Mouse (Mus musculus): ENCODE data around the gene Cnga3. TPM values are rescaled to one million over a fixed set of nuclear protein-coding genes. Genes with fewer than 3 reads are reported as not detected.
A peak's percentile ranks its signal among the peaks of the same experiment; 100 is the strongest.

The Cnga3 gene
- polyA plus RNA-seq, 1 experiment from 2014 or later: 0.08 TPM

DNA sequence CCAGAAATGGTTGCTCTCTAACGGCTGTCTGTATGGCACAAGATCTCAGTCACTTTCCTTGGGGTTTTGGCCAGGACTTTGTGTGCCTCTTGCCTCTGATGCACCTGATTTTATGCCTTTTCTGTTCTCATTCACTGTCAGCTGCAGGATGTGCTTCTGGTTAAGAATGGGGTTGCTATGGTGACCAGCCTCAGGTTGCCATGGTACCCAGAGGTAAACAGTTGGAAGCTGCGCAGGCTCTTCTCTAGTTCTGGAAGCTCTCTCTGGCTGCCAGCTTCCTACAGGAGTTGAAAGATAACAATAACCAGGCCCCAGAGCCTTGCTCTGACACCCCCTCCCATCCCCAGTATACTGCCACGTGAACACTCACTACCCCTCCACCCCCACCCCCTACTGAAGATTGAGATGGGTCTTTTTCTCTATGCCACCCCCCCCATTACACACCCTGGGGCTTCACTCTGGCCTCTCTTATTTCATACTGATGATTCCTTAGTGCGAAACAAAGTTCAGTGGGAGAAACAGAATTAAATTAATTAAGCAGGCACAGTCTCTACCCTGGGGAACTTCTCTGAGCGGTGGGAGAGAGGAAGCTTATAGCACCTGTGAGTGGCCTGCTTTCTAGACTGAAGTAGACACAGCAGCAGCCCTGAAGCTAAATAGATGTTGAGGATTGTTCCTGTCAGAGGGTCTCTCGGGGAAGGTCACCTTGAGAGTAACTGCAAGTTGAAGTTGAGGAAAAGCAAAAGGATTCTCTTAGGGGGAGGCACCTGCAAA is 6.1 kb downstream of the Cnga3 start:
- 0 out of 2 replicates have a peak overlapping the region, but pooled peaks have one; percentile 17 for H3K4me2 ChIP-seq
- 24% methylated on average over 6 of the region's 6 CpGs for WGBS
- H3K27me3 ChIP-seq (replicated peaks): 0 out of 2 replicates have a peak, but pooled peaks cover 5% of the 10 kb centered on the region
- peaks cover 24% of the 10 kb centered on the region for H3K4me1 ChIP-seq
- peak; percentile 96 for ATAC-seq (ENCODE audit: low FRiP score)
- no peaks in the 10 kb centered on the region for H3K36me3 ChIP-seq
- peak overlapping the region; percentile 54 for H3K27ac ChIP-seq (replicated peaks)
- H3K9ac ChIP-seq (replicated peaks): no peak overlapping the region
- H3K9me3 ChIP-seq (replicated peaks): no peaks in the 10 kb centered on the region
- no peak overlapping the region for H3K4me3 ChIP-seq (replicated peaks)

DNA sequence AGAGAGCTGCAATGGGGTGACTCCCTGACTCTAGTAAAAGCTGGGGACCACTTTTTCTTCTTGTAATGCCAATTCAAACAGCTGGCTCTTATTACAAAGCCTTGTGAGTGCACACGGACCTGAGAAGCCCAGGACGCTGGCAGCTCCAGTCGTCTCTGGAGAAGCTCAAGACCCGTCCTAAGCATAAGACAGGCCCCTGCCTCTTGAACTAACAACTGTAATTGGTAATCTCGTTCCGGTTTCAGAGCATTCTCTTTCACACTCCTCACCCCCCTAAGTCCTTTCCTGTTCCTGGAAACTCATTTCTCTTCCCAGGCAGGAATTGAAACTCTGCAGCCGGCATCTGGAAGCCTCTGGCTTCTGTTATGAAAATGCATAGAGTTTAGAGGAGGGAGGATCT is 7.8 kb downstream of the Cnga3 start:
- no peak overlapping the region for H3K9ac ChIP-seq (replicated peaks)
- no peak overlapping the region for H3K4me2 ChIP-seq
- 75% methylated on average over 7 of the region's 7 CpGs for WGBS
- H3K4me1 ChIP-seq: peaks cover 24% of the 10 kb centered on the region
- H3K27me3 ChIP-seq (replicated peaks): 0 out of 2 replicates have a peak, but pooled peaks cover 5% of the 10 kb centered on the region
- no peak for ATAC-seq (ENCODE audit: low FRiP score)
- H3K9me3 ChIP-seq (replicated peaks): no peaks in the 10 kb centered on the region
- H3K4me3 ChIP-seq (replicated peaks): no peak overlapping the region
- no peak overlapping the region for H3K27ac ChIP-seq (replicated peaks)
- no peaks in the 10 kb centered on the region for H3K36me3 ChIP-seq

DNA sequence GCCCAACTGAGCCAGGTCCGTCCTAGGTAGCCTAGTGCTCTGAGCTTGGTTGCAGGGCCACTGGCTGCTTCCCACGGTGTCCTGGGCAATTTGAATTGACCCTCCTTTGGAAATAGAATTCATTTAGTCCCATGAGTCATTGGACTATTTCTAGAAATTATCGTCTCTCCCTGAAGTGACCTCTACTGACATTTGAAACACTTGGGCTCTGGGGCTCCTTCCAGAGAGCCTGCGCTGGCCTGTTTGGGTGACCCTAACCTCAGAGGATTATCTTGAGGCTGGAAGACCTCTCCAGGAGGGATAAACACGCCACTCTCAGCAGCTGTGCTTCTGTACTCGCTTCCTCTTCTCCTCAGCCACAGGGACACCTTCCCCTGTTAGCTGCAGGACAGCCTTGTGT is 16.2 kb downstream of the Cnga3 start:
- no peak overlapping the region for H3K4me2 ChIP-seq
- no peak overlapping the region for H3K27ac ChIP-seq (replicated peaks)
- H3K9me3 ChIP-seq (replicated peaks): no peaks in the 10 kb centered on the region; the same call in 1 of the 2 replicates
- no peaks in the 10 kb centered on the region for H3K36me3 ChIP-seq
- H3K9ac ChIP-seq (replicated peaks): no peak overlapping the region
- no peak overlapping the region for H3K4me3 ChIP-seq (replicated peaks)
- no peaks in the 10 kb centered on the region for H3K27me3 ChIP-seq (replicated peaks)
- no peak for ATAC-seq (ENCODE audit: low FRiP score)
- WGBS: 76% methylated on average over 6 of the region's 6 CpGs
- H3K4me1 ChIP-seq: no peaks in the 10 kb centered on the region

DNA sequence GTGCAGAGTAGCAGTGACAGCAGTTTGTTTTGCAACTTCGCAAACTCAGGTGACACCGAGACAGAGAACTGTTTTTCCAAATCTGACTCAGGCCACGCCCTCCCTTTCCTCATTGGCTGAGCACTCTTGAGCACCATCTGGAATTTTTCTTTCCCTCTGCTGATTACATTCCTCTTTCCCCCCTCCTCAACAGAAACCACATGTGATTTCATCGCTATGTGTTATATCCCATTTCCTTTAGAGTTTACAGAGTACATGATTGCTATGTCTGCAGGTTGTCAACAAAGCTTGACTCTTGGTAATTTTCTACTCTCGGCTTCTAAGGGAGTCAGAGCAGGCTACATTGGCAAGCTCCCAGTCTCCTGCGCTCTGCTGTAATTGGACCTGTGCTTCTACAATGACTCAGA is 17.1 kb downstream of the Cnga3 start:
- Histone ChIP-seq H3K4me2 (no peak overlapping the region), H3K27me3 (replicated peaks) (no peaks in the 10 kb centered on the region), H3K27ac (replicated peaks) (no peak overlapping the region), H3K9ac (replicated peaks) (no peak overlapping the region), H3K9me3 (replicated peaks) (no peaks in the 10 kb centered on the region; the same call in 1 of the 2 replicates), H3K36me3 (no peaks in the 10 kb centered on the region), H3K4me1 (no peaks in the 10 kb centered on the region), H3K4me3 (replicated peaks) (no peak overlapping the region)
- no peak for ATAC-seq (ENCODE audit: low FRiP score)
- 76% methylated on average over 6 of the region's 6 CpGs for WGBS

DNA sequence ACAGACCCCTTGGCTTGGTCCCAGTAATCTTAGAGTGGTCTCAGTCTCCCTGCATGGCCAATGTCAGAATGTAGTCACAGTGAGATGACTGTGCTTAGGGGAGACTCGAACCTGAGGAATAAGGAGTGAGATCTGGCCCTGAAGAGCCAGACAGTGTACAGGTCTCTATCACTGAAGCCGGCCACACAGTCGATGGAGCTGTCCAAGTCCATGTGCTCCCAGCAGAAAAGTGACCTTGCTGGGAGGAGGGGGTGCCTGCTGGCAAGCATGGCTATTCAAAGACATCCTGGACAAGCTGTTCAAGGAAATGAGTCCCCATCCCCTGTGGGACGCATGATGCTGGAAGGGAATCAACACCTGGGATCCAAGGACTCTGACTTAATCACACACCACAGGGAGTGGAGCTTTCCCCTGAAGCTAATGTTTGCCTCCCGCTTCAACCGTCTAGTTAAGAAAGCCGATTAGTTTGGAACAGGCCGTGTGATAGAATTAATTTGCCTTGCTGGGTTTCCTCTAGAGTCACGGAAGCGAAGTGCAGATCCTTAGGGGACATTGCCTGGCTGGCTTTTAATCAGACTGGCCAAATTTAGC is 24.9 kb downstream of the Cnga3 start:
- Histone ChIP-seq H3K27ac (replicated peaks) (no peak overlapping the region), H3K36me3 (no peaks in the 10 kb centered on the region), H3K4me1 (peaks cover 5% of the 10 kb centered on the region; the same call in 1 of the 2 replicates), H3K9ac (replicated peaks) (no peak overlapping the region), H3K4me3 (replicated peaks) (no peak overlapping the region), H3K9me3 (replicated peaks) (no peaks in the 10 kb centered on the region), H3K4me2 (no peak overlapping the region), H3K27me3 (replicated peaks) (no peaks in the 10 kb centered on the region)
- 53% methylated on average over 10 of the region's 10 CpGs for WGBS
- ATAC-seq (ENCODE audit: low FRiP score): 0 out of 2 replicates have a peak, but pooled peaks have one; percentile 28

DNA sequence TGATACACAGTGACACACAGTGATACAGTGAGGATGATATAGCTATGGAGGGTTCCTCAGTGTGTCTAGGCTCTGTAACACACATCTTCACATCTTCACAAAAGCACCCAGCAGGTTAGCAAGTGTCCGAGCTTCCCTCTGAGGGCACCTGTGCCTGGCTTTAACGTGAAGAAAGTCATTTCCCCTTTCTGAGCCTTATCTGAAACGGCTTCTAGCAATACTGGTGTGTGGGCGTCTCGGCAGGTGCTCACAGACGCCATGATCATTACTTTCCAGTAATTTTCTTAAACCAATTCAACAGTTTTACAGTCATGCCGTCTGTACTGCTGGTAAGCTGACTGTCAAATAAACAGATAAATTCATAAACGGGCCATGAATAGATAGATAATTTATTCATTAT is 28.0 kb downstream of the Cnga3 start:
- Histone ChIP-seq H3K36me3 (no peaks in the 10 kb centered on the region), H3K9ac (replicated peaks) (no peak overlapping the region), H3K9me3 (replicated peaks) (no peaks in the 10 kb centered on the region), H3K4me1 (peaks cover 5% of the 10 kb centered on the region; the same call in 1 of the 2 replicates), H3K27ac (replicated peaks) (no peak overlapping the region), H3K4me2 (no peak overlapping the region), H3K27me3 (replicated peaks) (no peaks in the 10 kb centered on the region), H3K4me3 (replicated peaks) (no peak overlapping the region)
- WGBS: 71% methylated on average over 8 of the region's 8 CpGs
- ATAC-seq (ENCODE audit: low FRiP score): no peak

DNA sequence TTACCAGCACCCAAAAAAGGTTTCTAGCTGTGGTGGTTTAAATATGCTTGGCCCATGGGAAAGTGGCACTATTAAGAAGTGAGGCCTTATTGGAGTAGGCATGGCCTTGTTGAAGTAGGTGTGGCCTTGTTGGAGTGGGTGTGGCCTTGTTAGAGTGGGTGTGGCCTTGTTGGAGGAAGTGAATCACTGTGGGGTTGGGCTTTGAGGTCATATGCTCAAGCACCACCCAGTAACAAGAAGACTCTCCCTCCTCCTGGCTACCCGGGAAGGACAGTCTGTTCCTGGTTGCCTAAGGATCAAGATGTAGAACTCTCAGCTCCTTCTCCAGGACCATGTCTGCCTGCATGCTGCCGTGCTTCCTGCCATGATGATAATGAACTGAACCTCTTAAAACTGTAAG is 32.2 kb downstream of the Cnga3 start:
- no peak overlapping the region for H3K4me3 ChIP-seq (replicated peaks)
- no peaks in the 10 kb centered on the region for H3K4me1 ChIP-seq
- H3K9me3 ChIP-seq (replicated peaks): no peaks in the 10 kb centered on the region
- no peak for ATAC-seq (ENCODE audit: low FRiP score)
- no peak overlapping the region for H3K4me2 ChIP-seq
- H3K36me3 ChIP-seq: no peaks in the 10 kb centered on the region
- WGBS: 84% methylated on average over 2 of the region's 2 CpGs
- H3K27ac ChIP-seq (replicated peaks): no peak overlapping the region
- no peaks in the 10 kb centered on the region for H3K27me3 ChIP-seq (replicated peaks)
- H3K9ac ChIP-seq (replicated peaks): no peak overlapping the region

DNA sequence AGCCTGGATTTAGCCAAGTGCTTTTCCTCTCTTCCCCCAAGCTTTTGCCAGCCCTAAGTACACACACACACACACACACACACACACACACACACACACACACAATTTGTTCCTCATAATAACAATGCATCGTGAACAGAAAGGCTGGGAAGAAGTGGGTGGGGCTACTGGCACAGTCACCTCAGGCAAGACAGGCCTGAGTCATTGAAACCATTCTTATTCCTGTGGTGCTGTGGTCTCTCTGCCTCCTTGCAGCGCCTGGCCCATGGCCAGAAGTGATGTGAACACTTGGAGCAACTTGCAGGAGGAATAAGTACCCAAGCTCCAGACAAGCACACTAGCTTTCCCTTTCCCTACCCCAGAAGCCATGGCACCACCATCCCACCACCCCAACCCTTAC is 34.2 kb downstream of the Cnga3 start:
- Histone ChIP-seq H3K4me2 (no peak overlapping the region), H3K36me3 (no peaks in the 10 kb centered on the region), H3K4me1 (no peaks in the 10 kb centered on the region), H3K27me3 (replicated peaks) (no peaks in the 10 kb centered on the region), H3K9me3 (replicated peaks) (no peaks in the 10 kb centered on the region), H3K4me3 (replicated peaks) (no peak overlapping the region), H3K27ac (replicated peaks) (no peak overlapping the region), H3K9ac (replicated peaks) (no peak overlapping the region)
- no peak for ATAC-seq (ENCODE audit: low FRiP score)
- 37% methylated on average over 2 of the region's 2 CpGs for WGBS

DNA sequence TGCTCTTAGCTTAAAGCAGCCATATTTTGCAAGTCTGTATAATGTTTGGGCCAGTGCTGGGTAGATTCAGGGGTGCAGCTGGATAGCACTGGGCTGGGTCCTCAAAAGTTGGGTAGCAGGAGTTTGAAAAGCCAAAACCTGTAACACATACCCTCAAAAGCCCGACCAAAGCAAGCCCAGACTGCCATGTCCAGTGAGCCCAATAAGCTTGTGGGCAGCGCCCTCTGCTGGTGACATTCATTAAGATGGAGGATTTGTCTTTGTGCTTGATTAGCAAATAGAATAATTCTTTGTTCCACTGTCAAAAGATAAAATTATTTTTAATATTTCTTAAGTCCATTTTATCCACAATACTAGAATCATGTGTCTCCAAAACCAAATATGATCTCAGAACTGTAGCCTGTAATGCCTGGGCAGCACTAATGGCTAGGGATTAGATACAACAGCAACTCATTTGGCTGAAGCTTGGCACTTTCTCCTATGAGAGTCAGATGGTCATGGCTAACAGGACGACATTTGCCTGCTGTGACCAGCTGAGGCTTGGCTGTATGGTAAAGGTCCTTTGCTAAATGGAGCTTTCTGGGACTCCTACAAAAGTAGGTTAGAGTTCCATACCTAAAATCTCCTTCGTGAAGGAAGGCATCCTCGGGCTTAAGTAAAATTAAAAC is 36.5 kb downstream of the Cnga3 start:
- WGBS: 41% methylated on average over 5 of the region's 5 CpGs

DNA sequence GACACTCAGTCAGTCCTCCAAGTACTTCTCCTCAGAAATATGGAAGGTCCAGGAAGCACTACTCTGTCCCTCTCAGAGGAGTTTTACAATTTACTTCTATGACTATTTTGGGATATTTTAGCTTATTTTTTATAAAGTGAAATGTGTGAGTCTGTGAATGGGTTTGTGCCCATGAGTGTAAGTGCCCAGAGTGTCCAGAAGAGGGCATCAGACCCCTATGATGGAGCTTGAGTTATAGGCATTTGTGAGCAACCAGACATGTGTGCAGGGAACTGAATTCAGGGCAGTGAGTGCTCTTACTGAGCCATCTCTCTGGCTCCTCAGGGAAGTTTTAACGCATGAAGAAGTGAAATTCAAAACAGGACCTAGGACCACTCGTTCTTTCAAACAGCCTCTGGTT is 44.2 kb downstream of the Cnga3 start:
- Histone ChIP-seq H3K9me3 (replicated peaks) (no peaks in the 10 kb centered on the region), H3K27me3 (replicated peaks) (no peaks in the 10 kb centered on the region), H3K27ac (replicated peaks) (no peak overlapping the region), H3K4me2 (no peak overlapping the region), H3K36me3 (no peaks in the 10 kb centered on the region), H3K4me1 (no peaks in the 10 kb centered on the region), H3K9ac (replicated peaks) (no peak overlapping the region), H3K4me3 (replicated peaks) (no peak overlapping the region)
- WGBS: 100% methylated on average over 2 of the region's 2 CpGs
- no peak for ATAC-seq (ENCODE audit: low FRiP score)

More for the DNA sequence above, 36.5 kb downstream of the Cnga3 start:
- no peaks in the 10 kb centered on the region for H3K4me1 ChIP-seq
- no peak overlapping the region for H3K27ac ChIP-seq (replicated peaks)
- no peaks in the 10 kb centered on the region for H3K36me3 ChIP-seq
- 0 out of 2 replicates have a peak, but pooled peaks have one; percentile 57 for ATAC-seq (ENCODE audit: low FRiP score)
- no peak overlapping the region for H3K9ac ChIP-seq (replicated peaks)
- H3K9me3 ChIP-seq (replicated peaks): no peaks in the 10 kb centered on the region
- H3K4me3 ChIP-seq (replicated peaks): no peak overlapping the region
- H3K4me2 ChIP-seq: no peak overlapping the region
- no peaks in the 10 kb centered on the region for H3K27me3 ChIP-seq (replicated peaks)

DNA sequence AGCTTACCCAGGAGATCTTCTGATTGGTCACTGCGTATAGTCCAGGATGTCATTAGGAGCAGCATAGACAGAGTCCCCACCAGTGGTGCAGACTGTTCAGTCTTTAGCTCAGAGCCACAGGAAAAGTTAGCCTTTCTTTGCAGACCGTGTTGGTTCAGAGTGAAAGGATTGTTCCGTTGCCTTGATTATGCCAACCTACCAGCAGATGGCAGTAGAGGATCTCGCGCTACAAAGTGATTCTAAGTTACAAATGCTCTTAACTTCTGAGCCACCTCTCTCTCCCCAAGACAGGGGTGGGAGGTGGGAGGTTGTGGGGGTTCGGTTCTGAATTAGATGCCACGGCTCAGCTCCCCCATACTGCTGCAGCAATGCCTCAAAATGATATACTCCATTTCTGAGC is 58.2 kb downstream of the Cnga3 start:
- H3K27ac ChIP-seq (replicated peaks): no peak overlapping the region
- no peaks in the 10 kb centered on the region for H3K4me1 ChIP-seq
- 0 out of 2 replicates have a peak, but pooled peaks cover 3% of the 10 kb centered on the region for H3K27me3 ChIP-seq (replicated peaks)
- no peaks in the 10 kb centered on the region for H3K9me3 ChIP-seq (replicated peaks)
- 0 out of 2 replicates have a peak, but pooled peaks have one; percentile 38 for ATAC-seq (ENCODE audit: low FRiP score)
- H3K4me3 ChIP-seq (replicated peaks): no peak overlapping the region
- WGBS: 9% methylated on average over 7 of the region's 7 CpGs
- no peaks in the 10 kb centered on the region for H3K36me3 ChIP-seq
- H3K9ac ChIP-seq (replicated peaks): no peak overlapping the region
- H3K4me2 ChIP-seq: no peak overlapping the region

Data from neural tube, embryonic 15.5 days (tissue).